Mouse (Mus musculus) C2C12 (cell line): ENCODE results near the gene Mrps7. TPM values are rescaled to one million over a fixed set of nuclear protein-coding genes. Genes with fewer than 3 reads are reported as not detected.

Experiments
- H3K27me3 ChIP-seq: one replicate; pipeline ENCODE4 v1.6.1; 2011; ENCODE audit not compliant: control insufficient read depth, insufficient read depth, insufficient read length
- H3K36me3 ChIP-seq: one replicate; pipeline ENCODE4 v1.6.1; 2011; ENCODE audit not compliant: control insufficient read depth, insufficient read depth
- H3K4me3 ChIP-seq: one replicate; pipeline ENCODE4 v1.5.1; 2011; ENCODE audit warnings: mild to moderate bottlenecking, control low read depth; ENCODE audit not compliant: poor library complexity, insufficient read depth, severe bottlenecking
- H3K79me2 ChIP-seq: one replicate; pipeline ENCODE4 v1.6.1; 2011; ENCODE audit not compliant: control insufficient read depth, insufficient read depth
- H3K79me3 ChIP-seq: one replicate; pipeline ENCODE4 v1.6.1; 2011; ENCODE audit warnings: low read depth, control low read depth
- H3ac ChIP-seq: one replicate; pipeline ENCODE3; 2011; ENCODE audit warnings: low read depth; ENCODE audit not compliant: control insufficient read depth, insufficient read length
- CEBPB ChIP-seq: IDR thresholded peaks from one replicate; pipeline ENCODE4 v1.6.1; 2011; ENCODE audit warnings: low read depth, mild to moderate bottlenecking, control low read depth, moderate library complexity
- CTCF ChIP-seq: IDR thresholded peaks from one replicate; pipeline ENCODE4 v1.5.1; 2011; ENCODE audit not compliant: control insufficient read depth, insufficient read depth, insufficient read length
- FOSL1 ChIP-seq: IDR thresholded peaks from one replicate; pipeline ENCODE4 v1.8.0; 2011; ENCODE audit warnings: mild to moderate bottlenecking, low read length; ENCODE audit not compliant: poor library complexity, insufficient read depth, severe bottlenecking
- MAX ChIP-seq: IDR thresholded peaks from one replicate; pipeline ENCODE4 v1.6.1; 2011; ENCODE audit warnings: mild to moderate bottlenecking, control low read depth
- MYOD1 ChIP-seq: IDR thresholded peaks from one replicate; pipeline ENCODE4 v1.6.1; 2011; ENCODE audit warnings: low read depth; ENCODE audit not compliant: control insufficient read depth, insufficient read length
- MYOG ChIP-seq: IDR thresholded peaks from one replicate; pipeline ENCODE4 v1.6.1; 2011; ENCODE audit not compliant: control insufficient read depth, insufficient read length; ENCODE audit errors: extremely low read depth
- USF1 ChIP-seq: IDR thresholded peaks from one replicate; pipeline ENCODE4 v1.6.1; 2011; ENCODE audit warnings: low read depth, mild to moderate bottlenecking, control low read depth, moderate library complexity
- polyA plus RNA-seq: library from polyadenylated mRNA; unstranded; fragments of >200 nt; fragmentation: generic; extraction: Trizol; gene quantifications from one replicate; pipeline ENCODE4 v1.2.1, GENCODE M21; 2012; ENCODE audit warnings: missing spikeins

The Mrps7 gene
- polyA plus RNA-seq, 1 experiment = 79.7 TPM

- H3ac ChIP-seq = no peak overlapping the region
- H3K36me3 ChIP-seq = peaks cover 38% of the 10 kb centered on the region
- peaks cover 2% of the 10 kb centered on the region for H3K79me3 ChIP-seq
- peaks cover 8% of the 10 kb centered on the region for H3K79me2 ChIP-seq
- no peak overlapping the region for H3K4me3 ChIP-seq
- TF ChIP-seq MYOD1 = no peak
- no peak for TF ChIP-seq USF1
- no peak for TF ChIP-seq FOSL1
- no peak for TF ChIP-seq MYOG
- TF ChIP-seq CEBPB = no peak
- no peak for TF ChIP-seq CTCF
- TF ChIP-seq MAX = no peak
- no peaks in the 10 kb centered on the region for H3K27me3 ChIP-seq
These were observed 49.5 kb downstream of the Mrps7 start for GRCm38 (mm10) chr11:115653194-115653593.

- Histone ChIP-seq H3K27me3 (no peaks in the 10 kb centered on the region), H3K79me2 (peaks cover 17% of the 10 kb centered on the region), H3K79me3 (peaks cover 6% of the 10 kb centered on the region), H3K4me3 (no peak overlapping the region), H3K36me3 (peaks cover 29% of the 10 kb centered on the region), H3ac (no peak overlapping the region)
- no peak for TF ChIP-seq MYOD1
- TF ChIP-seq MYOG = no peak
- TF ChIP-seq USF1 = no peak
- no peak for TF ChIP-seq FOSL1
- no peak for TF ChIP-seq CEBPB
- TF ChIP-seq CTCF = no peak
- TF ChIP-seq MAX = no peak
These were observed 50.4 kb downstream of the Mrps7 start for GRCm38 (mm10) chr11:115654128-115654527.

Other genes with a start within 250 kb of the Mrps7 start
- gene Hid1, start 236.2 kb upstream of the Mrps7 start, polyA plus RNA-seq = 14.4 TPM
- 23.2 TPM for gene Cdr2l, start 222.0 kb upstream of the Mrps7 start, polyA plus RNA-seq
- 186 TPM for gene Mrpl58, start 200.2 kb upstream of the Mrps7 start, polyA plus RNA-seq
- gene Atp5h, start 184.0 kb upstream of the Mrps7 start, polyA plus RNA-seq = 530 TPM
- gene Kctd2, start 183.8 kb upstream of the Mrps7 start, polyA plus RNA-seq = 26.7 TPM
- not detected for gene Trim80, start 163.4 kb upstream of the Mrps7 start, polyA plus RNA-seq
- 0.07 TPM for gene Slc16a5, start 141.5 kb upstream of the Mrps7 start, polyA plus RNA-seq
- 5.4 TPM for gene Armc7, start 128.3 kb upstream of the Mrps7 start, polyA plus RNA-seq
- 109 TPM for gene Nt5c, start 112.1 kb upstream of the Mrps7 start, polyA plus RNA-seq
- gene Jpt1, start 89.5 kb upstream of the Mrps7 start, polyA plus RNA-seq = 320 TPM
- gene Sumo2, start 67.6 kb upstream of the Mrps7 start, polyA plus RNA-seq = 384 TPM
- 110 TPM for gene Nup85, start 39.5 kb upstream of the Mrps7 start, polyA plus RNA-seq
- gene Gga3, start 126 bp downstream of the Mrps7 start, polyA plus RNA-seq = 16.0 TPM
- gene Mif4gd, start 9.0 kb downstream of the Mrps7 start, polyA plus RNA-seq = 13.4 TPM
- 13.7 TPM for gene Slc25a19, start 24.4 kb downstream of the Mrps7 start, polyA plus RNA-seq
- gene Grb2, start 104.7 kb downstream of the Mrps7 start, polyA plus RNA-seq = 45.0 TPM
- gene Tmem94, start 161.5 kb downstream of the Mrps7 start, polyA plus RNA-seq = 14.3 TPM
- 7.3 TPM for gene Caskin2, start 209.7 kb downstream of the Mrps7 start, polyA plus RNA-seq
- 18.5 TPM for gene Tsen54, start 210.8 kb downstream of the Mrps7 start, polyA plus RNA-seq
- 0.51 TPM for gene Llgl2, start 220.1 kb downstream of the Mrps7 start, polyA plus RNA-seq